Mouse (Mus musculus): ENCODE results near the gene Rnf123.

GRCm38 (mm10) chr9:108107867-108108266, 24.7 kb upstream of the Rnf123 start:
- TF ChIP-seq CTCF (IDR thresholded peaks at IDR 0.05; ENCODE audit: low read depth, low read length), result no peak
- TF ChIP-seq POLR2A (IDR thresholded peaks at IDR 0.05; ENCODE audit: extremely low read depth, insufficient read depth, low read length), result no peak
